13 mouse cellular contexts compared by ENCODE assay signal in the genomic region with DNA sequence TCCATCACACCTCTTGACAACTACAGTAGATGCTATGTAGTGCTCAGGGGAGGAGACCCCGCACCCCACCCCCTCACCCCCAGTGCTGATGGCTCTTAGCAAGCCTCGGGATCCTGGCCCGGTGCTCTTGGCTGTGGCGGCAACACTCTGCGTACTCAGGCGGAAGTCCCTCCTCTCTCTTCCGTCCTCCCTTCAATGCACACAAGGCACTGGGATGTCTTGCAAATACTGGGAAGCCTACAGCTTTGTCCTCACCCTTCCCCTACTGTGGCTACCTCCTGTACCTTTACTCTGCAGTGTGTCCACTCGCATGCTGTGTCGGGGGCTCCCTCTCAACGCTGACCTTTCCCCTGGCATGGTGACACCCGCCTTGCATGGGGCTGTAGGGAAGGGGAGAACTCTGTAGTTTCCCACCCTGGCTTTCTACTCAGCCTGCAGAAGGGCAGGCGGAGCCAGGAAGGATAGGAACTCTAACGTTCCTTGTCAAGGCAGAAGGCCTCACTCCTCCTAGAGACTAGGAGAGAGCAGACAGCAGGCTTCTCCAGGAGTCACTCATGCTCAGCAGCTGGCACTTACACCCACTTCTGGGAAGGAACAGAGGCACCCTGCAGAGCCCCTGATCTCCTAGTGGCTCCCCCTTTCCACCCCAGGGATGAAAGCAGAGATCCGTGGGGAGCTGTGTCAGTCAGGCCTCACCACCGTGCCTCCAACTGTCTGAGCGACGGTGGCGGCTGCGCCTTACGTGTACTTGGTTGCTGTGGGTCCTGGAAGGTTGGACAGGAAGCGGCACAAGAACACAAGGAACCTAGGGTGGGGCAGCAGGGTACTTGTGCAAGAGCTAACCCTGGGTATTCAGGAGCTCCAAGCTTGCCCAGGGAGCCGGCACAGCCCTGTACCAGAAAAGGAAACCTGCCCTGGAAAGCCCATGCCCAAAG. TPM values are rescaled to one million over a fixed set of nuclear protein-coding genes. Genes with fewer than 3 reads are reported as not detected.
DNase-seq lines count a peak whose midpoint lies in the region; ATAC-seq and TF ChIP-seq lines count a peak whose summit lies in the region.
"Had no signal": no experiment of that assay in that cellular context is flagged by ENCODE, and none has a peak within 500 bp of the region (broad histone marks: within the 10 kb centered on the region; RNA-seq: fewer than 3 reads in every experiment).

No protein-coding gene starts in this region.

- no peak for TF ChIP-seq EP300 in lung, postnatal 0 days (IDR thresholded peaks at IDR 0.05)
- no peak for TF ChIP-seq EP300 in liver, embryonic 14.5 days (IDR thresholded peaks at IDR 0.05; ENCODE audit: low read depth)

- no peaks in the 10 kb centered on the region for H3K27me3 ChIP-seq in lung, postnatal 0 days (replicated peaks; ENCODE audit: insufficient read depth, low read length)
- H3K27me3 ChIP-seq in liver, embryonic 14.5 days (ENCODE audit: control insufficient read depth, insufficient read depth, low read length), result no peaks in the 10 kb centered on the region
- H3K27me3 ChIP-seq in thymus, adult 2 months (ENCODE audit: control insufficient read depth, insufficient read depth, low read length), result no peaks in the 10 kb centered on the region
- H3K27me3 ChIP-seq: forebrain, embryonic 13.5 days; heart, embryonic 13.5 days; limb, embryonic 15.5 days had no signal

- 66% methylated on average over 21 of the region's 22 CpGs for WGBS in lung, postnatal 0 days
- WGBS in liver, embryonic 14.5 days (ENCODE audit: insufficient replicate concordance), result 39% methylated on average over 22 of the region's 22 CpGs
- WGBS in thymus, adult 2 months, result 8% methylated on average over 22 of the region's 22 CpGs

- TF ChIP-seq CTCF in lung, postnatal 0 days (IDR thresholded peaks at IDR 0.05), result no peak
- no peak for TF ChIP-seq CTCF in liver, embryonic 14.5 days (IDR thresholded peaks at IDR 0.05; ENCODE audit: low read depth)
- no peak for TF ChIP-seq CTCF in thymus, adult 2 months (IDR thresholded peaks at IDR 0.05; ENCODE audit: borderline replicate concordance, control insufficient read depth, extremely low read depth, insufficient read depth, low read length, poor library complexity)

- H3K36me3 ChIP-seq in lung, postnatal 0 days (ENCODE audit: insufficient read depth, low read length), result no peaks in the 10 kb centered on the region
- no peaks in the 10 kb centered on the region for H3K36me3 ChIP-seq in liver, embryonic 14.5 days (replicated peaks; ENCODE audit: control insufficient read depth, insufficient read depth, low read depth)
- H3K36me3 ChIP-seq in thymus, adult 2 months (ENCODE audit: control insufficient read depth, insufficient read depth, low read length), result no peaks in the 10 kb centered on the region
- H3K36me3 ChIP-seq: heart, embryonic 13.5 days; limb, embryonic 15.5 days had no signal

- intact Hi-C loops in heart, postnatal 25 days (cut with DNase I), result no loop called here

- TF ChIP-seq POLR2A in thymus, adult 2 months (IDR thresholded peaks at IDR 0.05; ENCODE audit: control insufficient read depth, extremely low read depth, insufficient read depth, low read length, poor library complexity), result no peak; the same call in 1 of the 2 replicates

- ATAC-seq in lung, postnatal 0 days, result 0 out of 2 replicates have a peak, but pooled peaks have one; percentile 9
- peak; percentile 48; the same call in 1 of the 2 replicates for ATAC-seq in liver, embryonic 14.5 days (ENCODE audit: insufficient read depth)
- ATAC-seq: forebrain, embryonic 13.5 days had no signal

- H3K9me3 ChIP-seq in lung, postnatal 0 days (ENCODE audit: low read length), result no peaks in the 10 kb centered on the region
- H3K9me3 ChIP-seq in liver, embryonic 14.5 days (ENCODE audit: control insufficient read depth, low read length), result no peaks in the 10 kb centered on the region
- H3K9me3 ChIP-seq: forebrain, embryonic 13.5 days; heart, embryonic 13.5 days; limb, embryonic 15.5 days had no signal

- H3K4me1 ChIP-seq in lung, postnatal 0 days (ENCODE audit: insufficient read depth, low read depth, low read length), result no peaks in the 10 kb centered on the region
- H3K4me1 ChIP-seq in liver, embryonic 14.5 days (replicated peaks; ENCODE audit: control insufficient read depth in 2 of 2, insufficient read depth in 2 of 2, low read length in 1 of 2), result no peaks in the 10 kb centered on the region
- H3K4me1 ChIP-seq in thymus, adult 2 months (replicated peaks; ENCODE audit: control insufficient read depth, insufficient read depth, low read length), result peaks cover 36% of the 10 kb centered on the region
- H3K4me1 ChIP-seq: heart, embryonic 13.5 days had no signal

- H3K4me2 ChIP-seq in lung, postnatal 0 days (replicated peaks; ENCODE audit: low read depth, low read length), result no peak overlapping the region
- H3K4me2 ChIP-seq in liver, embryonic 14.5 days (ENCODE audit: low read depth), result peak overlapping the region; percentile 50
- H3K4me2 ChIP-seq: forebrain, embryonic 13.5 days; heart, embryonic 13.5 days; limb, embryonic 15.5 days had no signal

- H3K9ac ChIP-seq in lung, postnatal 0 days (replicated peaks; ENCODE audit: low read depth), result no peak overlapping the region
- H3K9ac ChIP-seq in liver, embryonic 14.5 days (replicated peaks), result 0 out of 2 replicates have a peak overlapping the region, but pooled peaks have one; percentile 6
- H3K9ac ChIP-seq: forebrain, embryonic 13.5 days; heart, embryonic 13.5 days; limb, embryonic 15.5 days had no signal

- H3K27ac ChIP-seq in lung, postnatal 0 days (ENCODE audit: low read length), result no peak overlapping the region
- no peak overlapping the region for H3K27ac ChIP-seq in liver, embryonic 14.5 days
- H3K27ac ChIP-seq in thymus, adult 2 months (ENCODE audit: control insufficient read depth, insufficient read depth, low read length), result peak overlapping the region; percentile 85
- H3K27ac ChIP-seq: forebrain, embryonic 13.5 days; heart, embryonic 13.5 days; limb, embryonic 15.5 days had no signal

- no peak for DNase-seq in lung, postnatal 0 days (ENCODE audit: low spot score)
- DNase-seq in lung, postnatal 25 days (ENCODE audit: low spot score), result no peak
- DNase-seq in ZHBTc4 (ENCODE audit: low read depth, low spot score), result peak; percentile 24
- DNase-seq in liver, embryonic 14.5 days (ENCODE audit: low read depth in 3 of 3, low spot score in 3 of 3), result no peak
- peak; percentile 40 for DNase-seq in thymus, adult 2 months
- DNase-seq in cerebellum, adult 18-20 months, result no peak
- DNase-seq in heart, postnatal 25 days (ENCODE audit: low spot score), result no peak
- DNase-seq in cerebellum, postnatal 4 days (ENCODE audit: low spot score in 2 of 2), result no peak
- DNase-seq: cerebellum, postnatal 10 days; kidney, postnatal 25 days had no signal

- no peak overlapping the region for H3K4me3 ChIP-seq in lung, postnatal 0 days (ENCODE audit: low read depth, low read length)
- H3K4me3 ChIP-seq in liver, embryonic 14.5 days (ENCODE audit: insufficient read depth in 1 of 2, low read depth in 2 of 2, low read length in 2 of 2), result peak overlapping the region; percentile 19 to 36
- H3K4me3 ChIP-seq in thymus, adult 2 months (ENCODE audit: control insufficient read depth, insufficient read depth, low read length), result peak overlapping the region; percentile 78
- H3K4me3 ChIP-seq: forebrain, embryonic 13.5 days; heart, embryonic 13.5 days; limb, embryonic 15.5 days had no signal

RNA-seq across cellular contexts. Expression of a gene that starts 28.5 kb away (rescaled TPM):
- polyA plus RNA-seq in lung, postnatal 0 days (2015; fragmentation: Nextera tagmentation; extraction: Ambion mirVana), result 0.75 and 0.95 TPM in 2 replicates
- 0.11 and 0.13 TPM in 2 replicates for polyA plus RNA-seq in liver, embryonic 14.5 days (2012; rRNA removed)
- polyA plus RNA-seq in liver, embryonic 14.5 days (2014; fragmentation: Nextera tagmentation; extraction: Ambion mirVana), result 0.24 TPM in 1 of 2 replicates, not detected in the other
- polyA plus RNA-seq in thymus, adult 2 months (2012; rRNA removed), result 3.6 and 4.6 TPM in 2 replicates
- total RNA-seq in heart, postnatal 25 days (2021), result 1 to 10 TPM in 1 of 2 experiments, under 1 TPM in 1; 0.89 to 1.2 TPM

RNA-seq across cellular contexts. Expression of a gene that starts 29.7 kb away (rescaled TPM):
- 2.6 and 2.9 TPM in 2 replicates for polyA plus RNA-seq in lung, postnatal 0 days (2015; fragmentation: Nextera tagmentation; extraction: Ambion mirVana)
- 3.2 and 3.3 TPM in 2 replicates for polyA plus RNA-seq in liver, embryonic 14.5 days (2012; rRNA removed)
- polyA plus RNA-seq in liver, embryonic 14.5 days (2014; fragmentation: Nextera tagmentation; extraction: Ambion mirVana), result 5.9 and 6.3 TPM in 2 replicates
- 67.3 and 82.6 TPM in 2 replicates for polyA plus RNA-seq in thymus, adult 2 months (2012; rRNA removed)
- 1 to 10 TPM; 2.1 to 3.4 TPM for total RNA-seq in heart, postnatal 25 days (2021)

Comparison
In these comparisons a context has a peak if more than half of its experiments do, and no peak if none do; other contexts are left out.
1. DNase-seq: peak in ZHBTc4 (single experiment) and thymus, adult 2 months (single experiment); none in lung, postnatal 0 days (single experiment), lung, postnatal 25 days (single experiment), liver, embryonic 14.5 days (0 of 3), cerebellum, adult 18-20 months (0 of 2), heart, postnatal 25 days (single experiment) and cerebellum, postnatal 4 days (0 of 2).